Mouse (Mus musculus): Measurements from ENCODE around the gene Nptxr.

GRCm38 (mm10) chr15:79798591-79798990 lies 6.0 kb downstream of the Nptxr start:
- no peak for TF ChIP-seq CTCF (IDR thresholded peaks at IDR 0.05)
- TF ChIP-seq EP300 (IDR thresholded peaks at IDR 0.05) = no peak

Measured in lung, postnatal 0 days (tissue).